ENCODE assay signal across 19 mouse cellular contexts in genomic region chr13:63038415-63038814, GRCm38 (mm10).
DNase-seq lines count a peak whose midpoint lies in the region; ATAC-seq and TF ChIP-seq lines count a peak whose summit lies in the region.
"Had no signal": no experiment of that assay in that cellular context is flagged by ENCODE, and none has a peak within 500 bp of the region (broad histone marks: within the 10 kb centered on the region; RNA-seq: fewer than 3 reads in every experiment).

No protein-coding gene starts in this region.

- no peak for TF ChIP-seq EP300 in stomach, postnatal 0 days (optimal IDR thresholded peaks at IDR 0.05)

- no peak overlapping the region for H3K9ac ChIP-seq in intestine, postnatal 0 days (ENCODE audit: low read depth, low read length)
- no peak overlapping the region for H3K9ac ChIP-seq in intestine, embryonic 16.5 days (ENCODE audit: low read depth, low read length)
- no peak overlapping the region for H3K9ac ChIP-seq in lung, embryonic 15.5 days
- no peak overlapping the region for H3K9ac ChIP-seq in stomach, postnatal 0 days (ENCODE audit: low read length)
- H3K9ac ChIP-seq: heart, embryonic 12.5 days; hindbrain, embryonic 15.5 days; limb, embryonic 13.5 days; liver, postnatal 0 days; neural tube, embryonic 13.5 days; stomach, embryonic 15.5 days had no signal

- WGBS in intestine, postnatal 0 days = 80% methylated on average over 2 of the region's 2 CpGs
- whole genome bisulfite sequencing in intestine, embryonic 16.5 days = 87% methylated on average over 2 of the region's 2 CpGs
- WGBS in lung, embryonic 15.5 days = 53% methylated on average over 2 of the region's 2 CpGs
- 73% methylated on average over 2 of the region's 2 CpGs for WGBS in stomach, postnatal 0 days

- no peak overlapping the region for H3K27ac ChIP-seq in intestine, postnatal 0 days (ENCODE audit: low read depth, low read length)
- H3K27ac ChIP-seq in intestine, embryonic 16.5 days (ENCODE audit: low read length) = no peak overlapping the region; the same call in 1 of the 2 replicates
- peak overlapping the region; percentile 96 for H3K27ac ChIP-seq in lung, embryonic 15.5 days
- H3K27ac ChIP-seq in stomach, postnatal 0 days (replicated peaks) = no peak overlapping the region
- H3K27ac ChIP-seq: hindbrain, embryonic 15.5 days; midbrain, embryonic 10.5 days; neural tube, embryonic 13.5 days had no signal

- no peak overlapping the region for H3K4me2 ChIP-seq in intestine, postnatal 0 days (replicated peaks; ENCODE audit: low read depth)
- no peak overlapping the region for H3K4me2 ChIP-seq in intestine, embryonic 16.5 days (ENCODE audit: low read depth, low read length)
- no peak overlapping the region for H3K4me2 ChIP-seq in lung, embryonic 15.5 days
- no peak overlapping the region for H3K4me2 ChIP-seq in stomach, postnatal 0 days (replicated peaks; ENCODE audit: low read depth)
- H3K4me2 ChIP-seq: heart, embryonic 12.5 days; hindbrain, embryonic 15.5 days; limb, embryonic 13.5 days; neural tube, embryonic 13.5 days; stomach, embryonic 15.5 days had no signal

- no peaks in the 10 kb centered on the region for H3K36me3 ChIP-seq in intestine, postnatal 0 days (ENCODE audit: control insufficient read depth, insufficient read depth)
- H3K36me3 ChIP-seq in intestine, embryonic 16.5 days (ENCODE audit: control insufficient read depth, insufficient read depth, low read length) = no peaks in the 10 kb centered on the region
- H3K36me3 ChIP-seq in lung, embryonic 15.5 days = no peaks in the 10 kb centered on the region
- no peaks in the 10 kb centered on the region for H3K36me3 ChIP-seq in stomach, postnatal 0 days (ENCODE audit: control insufficient read depth, insufficient read depth, low read length)
- H3K36me3 ChIP-seq: heart, embryonic 12.5 days; hindbrain, embryonic 15.5 days; limb, embryonic 13.5 days; midbrain, embryonic 10.5 days; neural tube, embryonic 13.5 days; stomach, embryonic 15.5 days had no signal

- H3K4me3 ChIP-seq in intestine, postnatal 0 days (ENCODE audit: low read depth, low read length) = no peak overlapping the region
- no peak overlapping the region for H3K4me3 ChIP-seq in intestine, embryonic 16.5 days (ENCODE audit: low read length)
- H3K4me3 ChIP-seq in lung, embryonic 15.5 days = no peak overlapping the region
- H3K4me3 ChIP-seq in stomach, postnatal 0 days (ENCODE audit: low read depth, low read length) = no peak overlapping the region
- H3K4me3 ChIP-seq: heart, embryonic 12.5 days; hindbrain, embryonic 15.5 days; limb, embryonic 13.5 days; midbrain, embryonic 10.5 days; neural tube, embryonic 13.5 days; stomach, embryonic 15.5 days had no signal

- no peak for ATAC-seq in intestine, postnatal 0 days
- ATAC-seq in intestine, embryonic 16.5 days = no peak
- no peak for ATAC-seq in lung, embryonic 15.5 days (ENCODE audit: borderline replicate concordance, extremely low read depth, low FRiP score, low TSS enrichment)
- no peak for ATAC-seq in stomach, postnatal 0 days (ENCODE audit: low FRiP score, low TSS enrichment)
- ATAC-seq: liver, postnatal 0 days had no signal

- TF ChIP-seq CTCF in intestine, postnatal 0 days (IDR thresholded peaks at IDR 0.05; ENCODE audit: low read depth) = peak; percentile 20; the same call in 1 of the 2 replicates
- 0 out of 2 replicates have a peak, but pooled peaks have one; percentile 17 for TF ChIP-seq CTCF in stomach, postnatal 0 days (IDR thresholded peaks at IDR 0.05; ENCODE audit: low read depth)

- H3K9me3 ChIP-seq in intestine, postnatal 0 days (ENCODE audit: control insufficient read depth) = no peaks in the 10 kb centered on the region
- no peaks in the 10 kb centered on the region for H3K9me3 ChIP-seq in intestine, embryonic 16.5 days (ENCODE audit: control insufficient read depth, low read length)
- H3K9me3 ChIP-seq in lung, embryonic 15.5 days = no peaks in the 10 kb centered on the region
- H3K9me3 ChIP-seq in stomach, postnatal 0 days (ENCODE audit: control insufficient read depth, low read length) = no peaks in the 10 kb centered on the region
- H3K9me3 ChIP-seq: heart, embryonic 12.5 days; hindbrain, embryonic 15.5 days; limb, embryonic 13.5 days; midbrain, embryonic 10.5 days; neural tube, embryonic 13.5 days; stomach, embryonic 15.5 days had no signal

- DNase-seq in lung, postnatal 14 days = no peak
- peak; percentile 25 for DNase-seq in ZHBTc4 (ENCODE audit: low read depth, low spot score)
- no peak for DNase-seq in stomach, postnatal 0 days (ENCODE audit: low spot score)
- DNase-seq in kidney, postnatal 10 days = no peak
- DNase-seq: B cell, adult 2 months; cerebellum, adult 9-11 months; gastrocnemius, postnatal 25 days; kidney, adult 9 months; liver, postnatal 0 days; thymus, postnatal 25 days had no signal

- H3K4me1 ChIP-seq in intestine, postnatal 0 days (replicated peaks; ENCODE audit: control insufficient read depth, insufficient read depth, low read length) = no peaks in the 10 kb centered on the region; the same call in 1 of the 2 replicates
- H3K4me1 ChIP-seq in intestine, embryonic 16.5 days (ENCODE audit: control insufficient read depth, insufficient read depth, low read length) = peaks cover 2% of the 10 kb centered on the region; the same call in 1 of the 2 replicates
- peaks cover 20% of the 10 kb centered on the region for H3K4me1 ChIP-seq in lung, embryonic 15.5 days
- no peaks in the 10 kb centered on the region for H3K4me1 ChIP-seq in stomach, postnatal 0 days (replicated peaks; ENCODE audit: control insufficient read depth, insufficient read depth)
- H3K4me1 ChIP-seq: hindbrain, embryonic 15.5 days; midbrain, embryonic 10.5 days; neural tube, embryonic 13.5 days had no signal

- no peaks in the 10 kb centered on the region for H3K27me3 ChIP-seq in intestine, postnatal 0 days (replicated peaks; ENCODE audit: control insufficient read depth, insufficient read depth, low read length)
- no peaks in the 10 kb centered on the region for H3K27me3 ChIP-seq in intestine, embryonic 16.5 days (replicated peaks; ENCODE audit: control insufficient read depth, insufficient read depth, low read length)
- no peaks in the 10 kb centered on the region for H3K27me3 ChIP-seq in lung, embryonic 15.5 days
- no peaks in the 10 kb centered on the region for H3K27me3 ChIP-seq in stomach, postnatal 0 days (ENCODE audit: control insufficient read depth, insufficient read depth, low read length)
- H3K27me3 ChIP-seq: heart, embryonic 12.5 days; hindbrain, embryonic 15.5 days; limb, embryonic 13.5 days; neural tube, embryonic 13.5 days; stomach, embryonic 15.5 days had no signal
